Mouse (Mus musculus) gastrocnemius, adult 2 months (tissue): ENCODE measurements around the gene Evi2. TPM values are rescaled to one million over a fixed set of nuclear protein-coding genes. Genes with fewer than 3 reads are reported as not detected.

Experiments
- DNase-seq: peaks from one replicate; pipeline ENCODE4 v3.0.0; 2022
- H3K27ac ChIP-seq: fragments of 200-600 bp; 2 replicates; pipeline ENCODE4 v1.8.1; 2022; ENCODE audit warnings: mild to moderate bottlenecking
- H3K4me3 ChIP-seq: fragments of 200-600 bp; 2 replicates; pipeline ENCODE4 v1.8.1; 2022; ENCODE audit warnings: mild to moderate bottlenecking, moderate library complexity
- CTCF ChIP-seq: fragments of 200-600 bp; IDR thresholded peaks from 2 replicates; pipeline ENCODE4 v1.8.1; 2022; ENCODE audit warnings: antibody characterized with exemption, mild to moderate bottlenecking, moderate library complexity
- intact Hi-C: fragments of 180-260 bp; cut with DNase I; formaldehyde crosslinking; loops from one replicate; pipeline ENCODE4 v1.15.1; 2025
- total RNA-seq, 2 experiments: library from RNA; stranded (reverse); gene quantifications; 2 replicates each; pipeline ENCODE4 v1.2.3; 2021

Gene Evi2
- total RNA-seq, 2 experiments from 2014 or later, result not detected

- no peak for DNase-seq
- H3K27ac ChIP-seq, result no peak overlapping the region
- no peak overlapping the region for H3K4me3 ChIP-seq
- TF ChIP-seq CTCF, result no peak
- intact Hi-C loops, result no loop called here
Measured at GRCm38 (mm10) chr11:79533311-79533710, 2.9 kb upstream of the Evi2 start.

DNA sequence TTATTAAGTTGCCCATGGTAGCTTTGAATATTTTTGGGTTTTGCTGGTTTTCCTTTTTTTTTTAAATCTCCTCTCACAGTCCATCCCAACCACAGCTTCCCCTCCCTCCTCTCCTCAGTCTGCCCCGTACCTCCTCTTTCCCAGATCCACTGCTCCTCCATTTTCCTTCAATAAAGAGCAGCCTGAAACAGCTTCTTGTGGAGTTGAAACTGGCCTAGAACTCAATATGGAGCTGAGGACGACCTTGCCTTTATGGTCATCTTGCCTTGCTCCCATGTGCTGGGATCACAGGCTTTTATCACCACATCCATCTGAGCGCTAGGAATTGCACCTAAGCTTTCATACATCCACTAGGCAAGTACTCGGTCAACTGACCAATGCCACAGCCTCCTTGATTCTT lies 1.1 kb upstream of the Evi2 start:
- no peak for DNase-seq
- Histone ChIP-seq H3K4me3 (no peak overlapping the region), H3K27ac (peak overlapping the region; percentile 92; the same call in 1 of the 2 replicates)
- intact Hi-C loops, result no loop called here
- no peak for TF ChIP-seq CTCF

GRCm38 (mm10) chr11:79530774-79531173 lies 385 bp upstream of the Evi2 start:
- TF ChIP-seq CTCF, result no peak
- intact Hi-C loops, result no loop called here
- Histone ChIP-seq H3K27ac (peak overlapping the region; percentile 92), H3K4me3 (peak overlapping the region; percentile 61)
- DNase-seq, result peak; percentile 34

DNA sequence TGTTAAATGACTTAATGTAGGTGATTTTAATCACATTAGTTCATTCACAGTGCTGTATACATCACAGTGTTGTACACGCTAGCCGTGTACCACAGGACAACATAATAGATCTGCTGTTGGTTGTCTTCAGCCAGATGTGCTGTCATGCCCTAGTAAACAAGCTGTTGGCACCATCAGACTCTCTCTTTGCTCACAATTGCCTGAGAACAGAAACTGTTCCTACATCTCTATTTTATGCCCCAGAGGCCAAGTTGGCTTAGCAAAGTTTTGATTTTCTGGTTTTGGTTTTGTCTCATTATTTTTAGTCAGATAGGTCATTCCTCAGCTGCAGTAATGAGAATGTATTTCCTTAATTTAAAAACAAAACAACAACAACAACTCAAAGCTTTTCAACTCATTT lies 653 bp downstream of the Evi2 start:
- Histone ChIP-seq H3K4me3 (peak overlapping the region; percentile 61), H3K27ac (peak overlapping the region; percentile 92)
- no peak for TF ChIP-seq CTCF
- no peak for DNase-seq
- intact Hi-C loops, result loop anchor here (5.0 kb wide), 1 partner anchor 37 kb away; no protein-coding TSS in a partner anchor

DNA sequence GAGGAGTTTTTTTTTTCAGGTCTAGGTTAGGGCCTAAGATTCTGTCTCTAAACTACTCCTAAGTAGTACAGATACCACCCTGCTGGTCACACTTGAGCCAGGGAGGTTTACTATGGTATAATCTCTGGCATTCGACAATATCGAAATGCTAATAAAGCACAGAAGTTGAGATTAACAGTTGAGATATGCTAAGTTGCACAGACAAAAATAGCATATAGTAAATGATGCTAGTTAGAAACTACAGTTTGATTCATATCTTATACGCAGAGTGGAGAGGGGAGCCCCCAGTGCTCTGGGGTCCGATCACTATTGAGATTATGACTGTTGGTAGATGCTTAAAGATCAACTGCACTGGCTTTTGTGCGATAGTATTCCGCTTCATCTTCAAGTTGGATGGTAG lies 1.2 kb downstream of the Evi2 start:
- DNase-seq, result no peak
- H3K4me3 ChIP-seq, result peak overlapping the region; percentile 61
- intact Hi-C loops, result loop anchor here (5.0 kb wide), 1 partner anchor 37 kb away; no protein-coding TSS in a partner anchor
- peak overlapping the region; percentile 92 for H3K27ac ChIP-seq
- no peak for TF ChIP-seq CTCF

DNA sequence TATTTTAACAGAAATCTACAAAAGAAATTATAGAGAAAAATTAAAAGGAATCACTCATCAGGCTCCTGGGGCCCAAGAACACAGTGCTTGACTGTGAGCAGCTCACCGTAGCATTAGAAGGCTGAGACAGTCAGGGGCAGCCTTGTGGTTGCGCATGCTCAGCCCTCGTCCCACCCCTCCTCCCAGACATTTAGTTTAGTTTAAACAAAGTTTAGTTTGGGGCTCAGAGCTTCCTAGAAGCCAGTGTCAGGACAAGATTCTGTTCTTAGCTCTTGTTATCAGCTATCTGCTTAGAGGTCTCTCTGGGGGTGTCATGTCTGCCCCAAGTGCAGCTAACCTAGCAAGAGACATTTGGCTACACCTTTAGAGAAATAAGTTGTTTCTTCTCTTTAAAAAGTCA lies 1.8 kb downstream of the Evi2 start:
- intact Hi-C loops, result loop anchor here (5.0 kb wide), 1 partner anchor 36 kb away; no protein-coding TSS in a partner anchor
- Histone ChIP-seq H3K4me3 (peak overlapping the region; percentile 61), H3K27ac (peak overlapping the region; percentile 92)
- no peak for TF ChIP-seq CTCF
- DNase-seq, result no peak

GRCm38 (mm10) chr11:79527739-79528384 lies 2.5 kb downstream of the Evi2 start:
- H3K4me3 ChIP-seq, result peak overlapping the region; percentile 61
- TF ChIP-seq CTCF, result no peak
- peak overlapping the region; percentile 92 for H3K27ac ChIP-seq
- intact Hi-C loops, result loop anchor here (5.0 kb wide), 1 partner anchor 36 kb away; no protein-coding TSS in a partner anchor
- DNase-seq, result no peak

GRCm38 (mm10) chr11:79527015-79527738 lies 3.2 kb downstream of the Evi2 start:
- H3K4me3 ChIP-seq, result peak overlapping the region; percentile 61
- TF ChIP-seq CTCF, result no peak
- peak; percentile 85 for DNase-seq
- intact Hi-C loops, result loop anchor here (5.0 kb wide), 1 partner anchor 35 kb away; no protein-coding TSS in a partner anchor
- peak overlapping the region; percentile 92 for H3K27ac ChIP-seq

- intact Hi-C loops, result loop anchor here (5.0 kb wide), 1 partner anchor 34 kb away; no protein-coding TSS in a partner anchor
- H3K4me3 ChIP-seq, result peak overlapping the region; percentile 61
- no peak for TF ChIP-seq CTCF
- H3K27ac ChIP-seq, result peak overlapping the region; percentile 92
- DNase-seq, result no peak
Measured at GRCm38 (mm10) chr11:79526549-79526948, 3.8 kb downstream of the Evi2 start.

DNA sequence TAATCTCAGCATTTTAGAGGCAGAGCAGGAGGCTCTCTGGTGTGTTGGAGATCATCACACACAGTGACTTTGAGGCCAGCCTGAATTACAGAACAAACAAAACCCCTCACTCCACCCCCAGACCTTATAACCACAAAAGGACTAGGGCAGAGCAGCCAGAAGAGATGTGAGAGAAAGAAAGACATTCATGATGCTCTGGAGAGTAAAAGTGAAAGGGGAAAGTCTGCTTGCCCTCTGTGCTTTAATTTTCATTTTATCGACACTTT lies 6.1 kb downstream of the Evi2 start:
- no peak for TF ChIP-seq CTCF
- intact Hi-C loops, result no loop called here

DNA sequence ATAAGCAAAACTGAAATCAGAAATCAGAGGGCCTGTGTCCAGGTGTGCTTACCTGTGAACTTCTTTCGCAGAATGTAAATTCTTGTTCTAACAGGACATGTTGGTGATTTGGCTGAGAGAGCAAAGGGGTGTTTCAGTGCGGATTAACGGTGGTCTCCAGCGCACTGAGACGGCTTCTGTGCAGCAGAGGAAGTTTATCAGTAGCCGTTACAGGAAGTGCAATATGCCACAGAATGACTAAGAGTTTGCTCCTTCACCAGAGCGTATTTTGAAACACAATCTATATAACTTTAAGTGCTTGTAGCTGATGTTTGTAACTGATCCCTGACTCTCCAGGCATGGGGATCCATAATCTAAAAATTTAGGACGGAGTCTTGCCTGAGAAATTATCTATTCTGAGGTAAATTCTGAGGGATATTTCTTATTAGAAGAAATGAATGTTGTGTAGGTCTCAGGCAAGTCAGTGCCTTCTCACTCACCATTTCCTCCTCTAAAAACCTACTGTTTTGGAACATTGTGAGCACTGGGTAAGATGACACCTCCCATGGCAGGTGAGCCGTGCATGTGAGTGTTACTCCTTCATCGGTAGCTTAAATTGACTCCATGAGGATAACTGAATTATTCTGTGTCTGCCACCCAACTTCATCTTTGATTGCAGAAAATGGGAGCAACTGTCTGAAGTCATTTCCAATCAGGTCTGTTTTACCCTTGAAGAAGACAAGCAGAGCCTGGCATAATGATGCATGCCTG lies 6.7 kb downstream of the Evi2 start, which contains the start of gene Evi2b:
Gene Evi2b (minus strand): TSS at position 203 of the 750 bp plus-strand sequence.
- peak within 1 kb of the TSS; percentile 1; the same call in 1 of the 2 replicates for H3K27ac ChIP-seq
- intact Hi-C loops, result no loop called here
- no peak for TF ChIP-seq CTCF
- H3K4me3 ChIP-seq, result peak within 1 kb of the TSS; percentile 7; the same call in 1 of the 2 replicates
- no peak for DNase-seq

More for the DNA sequence above, 6.1 kb downstream of the Evi2 start:
- H3K4me3 ChIP-seq, result no peak overlapping the region
- H3K27ac ChIP-seq, result peak overlapping the region; percentile 1; the same call in 1 of the 2 replicates
- DNase-seq, result no peak

- H3K27ac ChIP-seq, result no peak overlapping the region
Measured at GRCm38 (mm10) chr11:79522944-79523343, 7.4 kb downstream of the Evi2 start.

GRCm38 (mm10) chr11:79521930-79522329 lies 8.5 kb downstream of the Evi2 start:
- Histone ChIP-seq H3K4me3 (no peak overlapping the region), H3K27ac (no peak overlapping the region)
- DNase-seq, result no peak
- TF ChIP-seq CTCF, result no peak
- intact Hi-C loops, result no loop called here

More at GRCm38 (mm10) chr11:79522944-79523343, 7.4 kb downstream of the Evi2 start:
- intact Hi-C loops, result no loop called here
- H3K4me3 ChIP-seq, result no peak overlapping the region
- no peak for TF ChIP-seq CTCF
- no peak for DNase-seq
